Comparison of ENCODE assay signal across 27 mouse cellular contexts in the genomic region with DNA sequence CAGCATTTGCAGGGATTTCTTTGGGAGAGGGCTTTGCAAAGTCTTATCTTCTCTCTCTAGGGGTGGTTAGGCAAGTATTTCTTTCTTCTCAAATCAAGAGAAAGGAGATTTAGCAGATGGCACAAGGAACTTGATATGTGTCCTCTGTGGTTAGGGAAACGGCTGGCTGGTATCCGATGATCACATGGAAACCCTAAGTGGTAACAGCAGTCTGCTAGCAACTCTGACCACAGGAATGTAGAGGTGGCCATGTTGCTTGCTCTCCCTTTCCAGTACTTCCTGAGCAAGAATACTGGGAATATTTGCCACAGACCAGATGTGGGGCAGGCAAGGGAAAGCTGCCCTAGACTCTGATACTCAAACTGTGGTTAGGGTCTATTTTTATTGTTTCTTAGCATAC. TPM values are rescaled to one million over a fixed set of nuclear protein-coding genes. Genes with fewer than 3 reads are reported as not detected.
A peak's percentile ranks its signal among the peaks of the same experiment; 100 is the strongest.
DNase-seq lines count a peak whose midpoint lies in the region; ATAC-seq and TF ChIP-seq lines count a peak whose summit lies in the region.
"Had no signal": no experiment of that assay in that cellular context is flagged by ENCODE, and none has a peak within 500 bp of the region (broad histone marks: within the 10 kb centered on the region; RNA-seq: fewer than 3 reads in every experiment).

No protein-coding gene starts in this region.

- no peak overlapping the region for H3ac ChIP-seq in myocyte (ENCODE audit: control insufficient read depth, insufficient read length)

- WGBS in kidney, postnatal 0 days, result 39% methylated on average over 2 of the region's 2 CpGs
- 11% methylated on average over 2 of the region's 2 CpGs for WGBS in embryonic facial prominence, embryonic 15.5 days

- H3K36me3 ChIP-seq in kidney, postnatal 0 days (ENCODE audit: insufficient read depth, low read length), result no peaks in the 10 kb centered on the region
- H3K36me3 ChIP-seq in embryonic facial prominence, embryonic 15.5 days, result no peaks in the 10 kb centered on the region
- H3K36me3 ChIP-seq in myocyte (ENCODE audit: control insufficient read depth, insufficient read depth), result no peaks in the 10 kb centered on the region
- H3K36me3 ChIP-seq: hindbrain, embryonic 13.5 days; liver, embryonic 12.5 days; midbrain, embryonic 12.5 days; neural tube, embryonic 13.5 days had no signal

- H3K4me1 ChIP-seq in kidney, postnatal 0 days (replicated peaks; ENCODE audit: insufficient read depth, low read length), result no peaks in the 10 kb centered on the region
- no peaks in the 10 kb centered on the region for H3K4me1 ChIP-seq in embryonic facial prominence, embryonic 15.5 days
- H3K4me1 ChIP-seq: hindbrain, embryonic 13.5 days; liver, embryonic 12.5 days; midbrain, embryonic 12.5 days; neural tube, embryonic 13.5 days had no signal

- no peak overlapping the region for H3K4me3 ChIP-seq in kidney, postnatal 0 days (replicated peaks; ENCODE audit: low read depth, low read length)
- H3K4me3 ChIP-seq in embryonic facial prominence, embryonic 15.5 days (replicated peaks), result no peak overlapping the region
- no peak overlapping the region for H3K4me3 ChIP-seq in myocyte
- H3K4me3 ChIP-seq: hindbrain, embryonic 13.5 days; left cerebral cortex, adult 2 months; liver, embryonic 12.5 days; midbrain, embryonic 12.5 days; neural tube, embryonic 13.5 days had no signal

- H3K9me3 ChIP-seq in kidney, postnatal 0 days (replicated peaks; ENCODE audit: low read length), result no peaks in the 10 kb centered on the region
- no peaks in the 10 kb centered on the region for H3K9me3 ChIP-seq in embryonic facial prominence, embryonic 15.5 days (replicated peaks)
- H3K9me3 ChIP-seq: hindbrain, embryonic 13.5 days; liver, embryonic 12.5 days; midbrain, embryonic 12.5 days; neural tube, embryonic 13.5 days had no signal

- TF ChIP-seq POLR2A in myocyte (IDR thresholded peaks at IDR 0.05; ENCODE audit: insufficient read length, low read depth), result no peak

- no peak for TF ChIP-seq CTCF in kidney, postnatal 0 days (IDR thresholded peaks at IDR 0.05; ENCODE audit: low read depth)

- no peaks in the 10 kb centered on the region for H3K79me2 ChIP-seq in myocyte (ENCODE audit: control insufficient read depth, insufficient read depth)

- no peak overlapping the region for H3K27ac ChIP-seq in kidney, postnatal 0 days
- no peak overlapping the region for H3K27ac ChIP-seq in embryonic facial prominence, embryonic 15.5 days (replicated peaks)
- H3K27ac ChIP-seq: hindbrain, embryonic 13.5 days; left cerebral cortex, adult 2 months; liver, embryonic 12.5 days; midbrain, embryonic 12.5 days; neural tube, embryonic 13.5 days had no signal

- H3K9ac ChIP-seq in kidney, postnatal 0 days (ENCODE audit: low read depth, low read length), result no peak overlapping the region
- no peak overlapping the region for H3K9ac ChIP-seq in embryonic facial prominence, embryonic 15.5 days
- H3K9ac ChIP-seq: hindbrain, embryonic 13.5 days; liver, embryonic 12.5 days; lung, embryonic 14.5 days; midbrain, embryonic 12.5 days; neural tube, embryonic 13.5 days had no signal

- no peak for ATAC-seq in kidney, postnatal 0 days (replicated peaks; ENCODE audit: low FRiP score, low read depth)
- ATAC-seq in embryonic facial prominence, embryonic 15.5 days (ENCODE audit: insufficient number of reproducible peaks, low FRiP score, low TSS enrichment, low read depth), result peak; percentile 76
- no peak for ATAC-seq in megakaryocyte, adult 5-6 weeks (ENCODE audit: poor library complexity, severe bottlenecking)
- ATAC-seq: forebrain, embryonic 14.5 days; inflammation-experienced regulatory T-cells, adult 6 months; liver, embryonic 12.5 days had no signal

- no peaks in the 10 kb centered on the region for H3K27me3 ChIP-seq in kidney, postnatal 0 days (ENCODE audit: insufficient read depth, low read length)
- no peaks in the 10 kb centered on the region for H3K27me3 ChIP-seq in embryonic facial prominence, embryonic 15.5 days
- no peaks in the 10 kb centered on the region for H3K27me3 ChIP-seq in myocyte (ENCODE audit: control insufficient read depth, insufficient read depth, insufficient read length)
- H3K27me3 ChIP-seq: hindbrain, embryonic 13.5 days; liver, embryonic 12.5 days; midbrain, embryonic 12.5 days had no signal

- DNase-seq in kidney, postnatal 0 days (ENCODE audit: low spot score), result peak; percentile 22
- no peak for DNase-seq in kidney, postnatal 25 days
- peak; percentile 21 for DNase-seq in adipocyte (ENCODE audit: low spot score)
- DNase-seq in c-Kit-positive CD71-positive TER-119-positive erythroid progenitor cells, embryonic 14.5 days (ENCODE audit: low spot score), result no peak
- DNase-seq in spleen, postnatal 10 days (ENCODE audit: low spot score in 2 of 2), result no peak
- DNase-seq: adrenal gland, postnatal 25 days; cerebellum, adult 18-20 months; cerebellum, postnatal 36 days; heart, postnatal 10 days; kidney, adult 2 months; kidney, postnatal 4 days; layer of hippocampus, adult 9-11 months; lung, embryonic 14.5 days; lung, postnatal 4 days; right cerebral cortex, postnatal 14 days; thymus, adult 2 months had no signal

- H3K4me2 ChIP-seq in kidney, postnatal 0 days (ENCODE audit: low read length), result no peak overlapping the region
- no peak overlapping the region for H3K4me2 ChIP-seq in embryonic facial prominence, embryonic 15.5 days (replicated peaks)
- H3K4me2 ChIP-seq in myocyte (ENCODE audit: low read depth), result peak overlapping the region; percentile 66
- H3K4me2 ChIP-seq: heart, embryonic 11.5 days; hindbrain, embryonic 13.5 days; liver, embryonic 12.5 days; lung, embryonic 14.5 days; midbrain, embryonic 12.5 days; neural tube, embryonic 13.5 days had no signal

TF ChIP-seq in myocyte, 11 proteins besides CTCF, POLR2A, EP300 and RAD21:
- TF ChIP-seq MYOG (IDR thresholded peaks at IDR 0.05; ENCODE audit: control insufficient read depth in 1 of 3, insufficient read depth in 1 of 3, insufficient read length in 2 of 3, low read depth in 2 of 3) (peak in 2 of 3 experiments; percentile 68 to 72), TCF3 (IDR thresholded peaks at IDR 0.05; ENCODE audit: insufficient read length, low read depth) (no peak), E2F4 (IDR thresholded peaks at IDR 0.05; ENCODE audit: insufficient read depth) (no peak), CEBPB (IDR thresholded peaks at IDR 0.05; ENCODE audit: insufficient read depth, poor library complexity, severe bottlenecking) (0 out of 2 replicates have a peak, but pooled peaks have one; percentile 4), MYOD1 (IDR thresholded peaks at IDR 0.05; ENCODE audit: control insufficient read depth in 1 of 3, insufficient read length in 2 of 3, low read depth in 2 of 3) (peak in 2 of 3 experiments; percentile 31 to 65), USF1 (IDR thresholded peaks at IDR 0.05; ENCODE audit: low read depth) (peak; percentile 45), TCF12 (IDR thresholded peaks at IDR 0.05; ENCODE audit: insufficient read depth, poor library complexity, severe bottlenecking) (peak; percentile 70)

RNA-seq across cellular contexts. Expression of a gene that starts 53.9 kb away (rescaled TPM):
- 1.9 and 2.8 TPM in 2 replicates for polyA plus RNA-seq in kidney, postnatal 0 days (2015; fragmentation: Nextera tagmentation; extraction: Ambion mirVana)
- 3.2 and 3.9 TPM in 2 replicates for polyA plus RNA-seq in embryonic facial prominence, embryonic 15.5 days (2015; fragmentation: Nextera tagmentation; extraction: Ambion mirVana)
- polyA plus RNA-seq in myocyte (2012; fragmentation: generic; extraction: Trizol), result 0.91 TPM
- total RNA-seq in megakaryocyte, adult 5-6 weeks (2015), result 1.4 and 5.0 TPM in 2 replicates
- total RNA-seq in megakaryocyte, adult 5-6 weeks (2017), result 0.98 and 2.8 TPM in 2 replicates

Comparison
In these comparisons a context has a peak if more than half of its experiments do, and no peak if none do; other contexts are left out.
1. DNase-seq: peak in kidney, postnatal 0 days (single experiment) and adipocyte (single experiment); none in kidney, postnatal 25 days (0 of 2), c-Kit-positive CD71-positive TER-119-positive erythroid progenitor cells, embryonic 14.5 days (single experiment) and spleen, postnatal 10 days (0 of 2).